Mouse (Mus musculus) ES-E14 (cell line): ENCODE data around the gene Znhit2.

ENCODE experiments used
- HCFC1 ChIP-seq: IDR thresholded peaks from 2 replicates; pipeline ENCODE4 v1.6.1; 2012; ENCODE audit warnings: low read length, inconsistent platforms, borderline replicate concordance; ENCODE audit not compliant: insufficient read depth
- MAFK ChIP-seq: IDR thresholded peaks from 2 replicates; pipeline ENCODE4 v1.6.1; 2014; ENCODE audit warnings: mild to moderate bottlenecking, low read depth, low read length, inconsistent platforms; ENCODE audit not compliant: insufficient read depth

- TF ChIP-seq MAFK: no peak
- no peak for TF ChIP-seq HCFC1
Observed at GRCm38 (mm10) chr19:6071261-6071660, 10.3 kb downstream of the Znhit2 start.
